Mouse (Mus musculus) heart, postnatal 0 days (tissue): ENCODE measurements around the gene Lgals4. TPM values are rescaled to one million over a fixed set of nuclear protein-coding genes. Genes with fewer than 3 reads are reported as not detected.

ENCODE experiments used
- ATAC-seq: fragments of 200-750 bp; cut with Nextera tagmentation; 2 replicates; pipeline ENCODE4 v1.8.0; 2017; ENCODE audit warnings: low read depth, moderate number of reproducible peaks, moderate library complexity; ENCODE audit not compliant: insufficient read depth
- DNase-seq: peaks from one replicate; pipeline ENCODE4 v3.0.0-alpha.2; 2016; ENCODE audit warnings: low spot score
- H3K27ac ChIP-seq: fragments of 300-500 bp; sonication (generic); 2 replicates; pipeline ENCODE4 v1.5.1; 2014; ENCODE audit warnings: low read depth, mild to moderate bottlenecking
- H3K27me3 ChIP-seq: fragments of 300-500 bp; sonication (generic); 2 replicates; pipeline ENCODE4 v1.6.1; 2014; ENCODE audit warnings: low read length, mixed read lengths; ENCODE audit not compliant: control insufficient read depth, insufficient read depth
- H3K36me3 ChIP-seq: fragments of 300-500 bp; sonication (generic); replicated peaks from 2 replicates; pipeline ENCODE4 v1.6.1; 2014; ENCODE audit warnings: low read length, mixed read lengths; ENCODE audit not compliant: control insufficient read depth, insufficient read depth
- H3K4me1 ChIP-seq: fragments of 300-500 bp; sonication (generic); 2 replicates; pipeline ENCODE4 v1.6.1; 2014; ENCODE audit warnings: antibody characterized with exemption; ENCODE audit not compliant: control insufficient read depth, insufficient read depth
- H3K4me2 ChIP-seq: fragments of 300-500 bp; sonication (generic); 2 replicates; pipeline ENCODE4 v1.6.1; 2014; ENCODE audit warnings: low read depth, mild to moderate bottlenecking, low read length, moderate library complexity
- H3K4me3 ChIP-seq: fragments of 300-500 bp; sonication (generic); 2 replicates; pipeline ENCODE4 v1.5.1; 2014; ENCODE audit warnings: low read depth, low read length
- H3K9ac ChIP-seq: fragments of 300-500 bp; sonication (generic); replicated peaks from 2 replicates; pipeline ENCODE4 v1.6.1; 2014; ENCODE audit warnings: low read depth, low read length, mixed read lengths
- H3K9me3 ChIP-seq: fragments of 300-500 bp; sonication (generic); replicated peaks from 2 replicates; pipeline ENCODE4 v1.6.1; 2016; ENCODE audit warnings: low read length; ENCODE audit not compliant: control insufficient read depth
- CTCF ChIP-seq: IDR thresholded peaks from 2 replicates; pipeline ENCODE4 v1.5.1; 2016; ENCODE audit warnings: antibody characterized with exemption, control low read depth, low read depth
- EP300 ChIP-seq: IDR thresholded peaks from 2 replicates; pipeline ENCODE4 v1.6.1; 2016; ENCODE audit warnings: antibody characterized with exemption, low read depth
- WGBS: fragments of 180-500 bp; shearing (Covaris S2); extraction: QIAGEN DNeasy Blood & Tissue Kit; methylation state at CpG from one replicate; pipeline ENCODE4 v1.1.7; 2014; 5-methylcytosine and 5-hydroxymethylcytosine counted together
- polyA plus RNA-seq: library from polyadenylated mRNA; unstranded; fragments of >200 nt; fragmentation: Nextera tagmentation; extraction: Ambion mirVana; gene quantifications from 2 replicates; pipeline ENCODE4 v1.2.1, GENCODE M21; 2015
- total RNA-seq: library from RNA; depleted of rRNA; stranded (reverse); fragments of >200 nt; gene quantifications from 2 replicates; pipeline ENCODE4 v1.2.3, GENCODE M21; 2014; ENCODE audit warnings: low replicate concordance

The Lgals4 gene
- total and polyA plus RNA-seq, 2 experiments from 2014 or later, result 24.1 to 30.9 TPM

GRCm38 (mm10) chr7:28824941-28825685 is 8.5 kb upstream of the Lgals4 start, which contains the start of gene Ech1:
Gene Ech1 (plus strand): TSS chr7:28825217.
- 2% methylated on average over 33 of the region's 33 CpGs for WGBS
- TF ChIP-seq CTCF (no peak), EP300 (peak; percentile 98)
- ATAC-seq (peak; percentile 84), DNase-seq (peak; percentile 95)
- Histone ChIP-seq H3K36me3 (peaks cover 38% of the 10 kb centered on the region), H3K4me3 (peak within 1 kb of the TSS; percentile 54), H3K4me2 (peak within 1 kb of the TSS; percentile 60), H3K27ac (peak within 1 kb of the TSS; percentile 94), H3K9ac (peak within 1 kb of the TSS; percentile 74), H3K4me1 (peaks cover 19% of the 10 kb centered on the region), H3K27me3 (no peaks in the 10 kb centered on the region), H3K9me3 (no peaks in the 10 kb centered on the region)

- H3K4me2 ChIP-seq, result peak overlapping the region; percentile 60
- DNase-seq, result no peak
- H3K9me3 ChIP-seq, result no peaks in the 10 kb centered on the region
- peak overlapping the region; percentile 54 for H3K4me3 ChIP-seq
- no peaks in the 10 kb centered on the region for H3K27me3 ChIP-seq
- peak; percentile 8; the same call in 1 of the 2 replicates for ATAC-seq
- peak overlapping the region; percentile 74 for H3K9ac ChIP-seq
- H3K4me1 ChIP-seq, result peaks cover 19% of the 10 kb centered on the region
- peak overlapping the region; percentile 94 for H3K27ac ChIP-seq
- 29% methylated on average over 11 of the region's 11 CpGs for WGBS
- no peak for TF ChIP-seq EP300
- TF ChIP-seq CTCF, result no peak
- H3K36me3 ChIP-seq, result peaks cover 36% of the 10 kb centered on the region
Measured at GRCm38 (mm10) chr7:28825686-28826401, 7.8 kb upstream of the Lgals4 start.

- peaks cover 24% of the 10 kb centered on the region for H3K4me1 ChIP-seq
- WGBS, result 88% methylated on average over 7 of the region's 7 CpGs
Measured at GRCm38 (mm10) chr7:28826402-28826772, 7.3 kb upstream of the Lgals4 start.

GRCm38 (mm10) chr7:28827338-28827737 is 6.3 kb upstream of the Lgals4 start:
- Histone ChIP-seq H3K4me1 (peaks cover 25% of the 10 kb centered on the region), H3K36me3 (peaks cover 36% of the 10 kb centered on the region), H3K4me2 (no peak overlapping the region), H3K27ac (peak overlapping the region; percentile 44; the same call in 1 of the 2 replicates), H3K9me3 (no peaks in the 10 kb centered on the region), H3K27me3 (no peaks in the 10 kb centered on the region), H3K4me3 (no peak overlapping the region), H3K9ac (no peak overlapping the region)
- TF ChIP-seq CTCF (no peak), EP300 (no peak)
- DNase-seq, result no peak
- WGBS, result 39% methylated on average over 3 of the region's 3 CpGs
- no peak for ATAC-seq

More at GRCm38 (mm10) chr7:28826402-28826772, 7.3 kb upstream of the Lgals4 start:
- no peaks in the 10 kb centered on the region for H3K9me3 ChIP-seq
- H3K36me3 ChIP-seq, result peaks cover 36% of the 10 kb centered on the region
- H3K27ac ChIP-seq, result peak overlapping the region; percentile 94
- H3K9ac ChIP-seq, result 0 out of 2 replicates have a peak overlapping the region, but pooled peaks have one; percentile 74
- H3K27me3 ChIP-seq, result no peaks in the 10 kb centered on the region
- TF ChIP-seq EP300, result no peak
- TF ChIP-seq CTCF, result no peak
- H3K4me2 ChIP-seq, result peak overlapping the region; percentile 60
- ATAC-seq (no peak), DNase-seq (no peak)
- peak overlapping the region; percentile 54; the same call in 1 of the 2 replicates for H3K4me3 ChIP-seq

- no peak overlapping the region for H3K4me3 ChIP-seq
- DNase-seq, result no peak
- no peaks in the 10 kb centered on the region for H3K27me3 ChIP-seq
- no peak overlapping the region for H3K4me2 ChIP-seq
- WGBS, result 84% methylated on average over 8 of the region's 8 CpGs
- peaks cover 20% of the 10 kb centered on the region for H3K4me1 ChIP-seq
- ATAC-seq, result no peak
- TF ChIP-seq CTCF (no peak), EP300 (no peak)
- no peak overlapping the region for H3K27ac ChIP-seq
- H3K36me3 ChIP-seq, result peaks cover 30% of the 10 kb centered on the region
- no peak overlapping the region for H3K9ac ChIP-seq
- H3K9me3 ChIP-seq, result no peaks in the 10 kb centered on the region
Measured at GRCm38 (mm10) chr7:28829821-28830220, 3.8 kb upstream of the Lgals4 start.
